Mouse (Mus musculus) brain, embryonic 14.5 days (tissue): ENCODE data around the gene Bcat1. TPM values are rescaled to one million over a fixed set of nuclear protein-coding genes. Genes with fewer than 3 reads are reported as not detected.

Experiments used
- DNase-seq: peaks from one replicate; pipeline ENCODE4 v3.0.0-alpha.2; 2011; ENCODE audit warnings: low read depth
- CTCF ChIP-seq: fragments of 200-500 bp; IDR thresholded peaks from 2 replicates; pipeline ENCODE4 v1.5.1; 2012; ENCODE audit warnings: inconsistent platforms, mild to moderate bottlenecking, moderate library complexity, borderline replicate concordance; ENCODE audit not compliant: insufficient read depth, insufficient read length; ENCODE audit errors: extremely low read depth
- POLR2A ChIP-seq: fragments of 200-500 bp; IDR thresholded peaks from 2 replicates; pipeline ENCODE4 v1.6.1; 2012; ENCODE audit warnings: mild to moderate bottlenecking, inconsistent platforms, borderline replicate concordance; ENCODE audit not compliant: poor library complexity, insufficient read depth, insufficient read length, severe bottlenecking; ENCODE audit errors: extremely low read depth
- polyA plus RNA-seq: library from polyadenylated mRNA; depleted of rRNA; stranded (reverse); fragments of >200 nt; gene quantifications from 2 replicates; pipeline ENCODE4 v1.2.3, GENCODE M21; 2012

Gene Bcat1
- polyA plus RNA-seq, 1 experiment = 34.6 TPM

GRCm38 (mm10) chr6:145089373-145089772, 13.4 kb upstream of the Bcat1 start:
- DNase-seq = no peak
- TF ChIP-seq CTCF (no peak), POLR2A (no peak)

DNA sequence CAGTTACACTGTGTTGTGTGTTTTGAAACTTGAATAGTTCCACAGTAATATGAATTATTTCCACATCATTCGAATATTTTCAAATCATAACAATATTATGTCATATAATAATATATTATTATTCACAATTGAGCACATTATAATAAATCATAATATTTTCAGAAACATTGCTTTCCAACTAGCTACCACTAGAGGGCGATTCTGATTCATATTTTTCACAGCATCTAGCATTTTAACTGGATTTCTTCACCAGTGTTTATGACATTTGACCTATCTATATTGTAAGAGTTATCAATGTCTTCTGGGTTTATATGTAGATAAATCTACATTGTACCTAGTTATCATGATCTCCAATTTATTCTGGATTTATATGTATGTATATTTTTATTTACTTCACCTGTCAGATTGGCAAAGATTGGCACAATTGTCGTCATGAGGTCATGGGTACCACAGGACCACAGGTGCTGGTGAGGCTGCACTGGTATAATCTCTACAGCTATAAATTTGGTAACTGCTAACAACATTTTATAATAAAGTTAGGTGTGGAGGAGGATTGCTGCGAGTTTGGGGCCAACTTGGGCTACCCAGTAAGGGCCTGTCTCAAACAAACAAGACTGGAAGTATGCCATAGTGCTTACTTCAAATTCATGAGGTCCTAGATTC, 12.6 kb upstream of the Bcat1 start:
- TF ChIP-seq POLR2A (no peak), CTCF (no peak)
- peak; percentile 37 for DNase-seq

- no peak for DNase-seq
- TF ChIP-seq POLR2A = no peak
- no peak for TF ChIP-seq CTCF
These were observed 8.5 kb upstream of the Bcat1 start for GRCm38 (mm10) chr6:145084343-145085117.

GRCm38 (mm10) chr6:145081721-145082120, 5.7 kb upstream of the Bcat1 start:
- no peak for DNase-seq
- TF ChIP-seq POLR2A = no peak
- TF ChIP-seq CTCF = no peak

DNA sequence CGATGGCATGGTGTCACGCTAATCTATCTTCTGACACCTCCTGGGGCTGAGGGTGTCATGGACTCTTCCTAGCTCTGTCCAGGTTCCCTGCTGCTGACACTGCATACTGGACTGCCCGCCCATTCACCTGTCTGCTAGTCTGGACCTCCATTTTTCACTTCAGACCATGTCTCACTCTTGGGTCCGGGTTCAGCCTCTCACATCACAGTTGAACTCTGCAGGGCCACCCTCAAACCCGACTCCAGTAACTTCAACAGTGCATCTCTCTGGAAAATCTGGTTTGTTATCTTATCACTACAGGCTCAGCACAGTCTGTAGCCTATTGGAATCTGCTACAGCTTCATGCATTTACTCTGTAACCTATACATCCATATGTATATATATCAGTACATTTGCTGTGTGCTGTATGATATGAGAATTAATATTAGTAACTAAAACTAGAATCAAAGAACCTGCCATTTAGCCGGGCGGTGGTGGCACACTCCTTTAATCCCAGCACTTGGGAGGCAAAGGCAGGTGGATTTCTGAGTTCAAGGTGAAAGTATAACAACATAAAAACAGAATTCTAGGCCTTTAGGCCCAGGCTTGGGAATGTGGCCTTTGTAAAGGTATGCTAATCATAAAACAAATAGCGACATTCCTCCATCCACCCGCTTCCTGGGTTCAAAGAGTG, 3.2 kb upstream of the Bcat1 start:
- DNase-seq = no peak
- TF ChIP-seq CTCF (no peak), POLR2A (no peak)

GRCm38 (mm10) chr6:145076286-145076685, 302 bp upstream of the Bcat1 start:
- DNase-seq = peak; percentile 35

DNA sequence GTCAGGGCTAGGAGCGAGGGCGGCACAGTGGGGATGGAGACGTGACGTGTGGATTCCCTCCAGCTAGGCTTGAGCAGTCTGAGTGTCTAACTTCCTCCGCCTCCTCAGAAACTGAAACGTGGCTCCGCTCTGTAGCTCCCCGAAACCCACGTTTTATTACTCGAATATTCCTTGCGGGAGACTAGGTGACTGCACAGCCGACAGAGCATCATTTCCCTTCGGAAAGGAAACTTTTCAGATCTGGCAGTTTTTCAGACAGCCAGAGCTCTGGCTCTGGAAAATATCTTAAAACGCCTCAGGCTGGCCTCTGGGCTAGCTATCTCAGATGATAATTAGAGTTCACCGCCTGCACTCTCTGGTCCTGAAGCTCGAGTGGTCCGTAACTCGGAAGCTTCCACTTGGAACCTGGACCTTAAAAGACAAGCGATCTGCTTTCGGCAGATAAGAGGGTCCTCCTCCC, 866 bp downstream of the Bcat1 start:
- DNase-seq = peak; percentile 68
- no peak for TF ChIP-seq POLR2A
- no peak for TF ChIP-seq CTCF

More at GRCm38 (mm10) chr6:145076286-145076685, 302 bp upstream of the Bcat1 start:
- TF ChIP-seq CTCF (no peak), POLR2A (no peak)

DNA sequence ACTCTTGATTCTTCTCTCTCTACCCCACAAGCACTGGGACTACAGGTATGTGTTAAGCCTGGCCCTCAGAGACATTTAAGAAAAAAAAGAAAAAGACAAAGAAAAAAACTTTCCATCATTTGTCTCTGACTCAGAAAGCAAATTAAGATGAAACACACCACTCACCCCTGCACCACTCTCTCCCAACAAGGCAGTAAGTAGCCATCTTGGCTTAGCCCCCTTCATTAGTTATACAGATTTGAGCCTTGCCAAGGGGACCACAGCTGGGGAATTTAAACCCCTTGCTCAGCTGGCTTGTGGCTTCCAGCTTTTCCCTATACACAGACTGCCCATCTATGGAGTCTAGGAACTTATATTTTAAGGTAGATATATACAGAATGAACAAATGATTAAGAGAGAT, 1.5 kb downstream of the Bcat1 start:
- peak; percentile 35 for DNase-seq

GRCm38 (mm10) chr6:145069921-145070320, 6.1 kb downstream of the Bcat1 start:
- no peak for DNase-seq
- TF ChIP-seq POLR2A (no peak), CTCF (no peak)

More for the DNA sequence above, 1.5 kb downstream of the Bcat1 start:
- TF ChIP-seq CTCF (no peak), POLR2A (no peak)

- DNase-seq = no peak
- no peak for TF ChIP-seq CTCF
- no peak for TF ChIP-seq POLR2A
These were observed 6.6 kb downstream of the Bcat1 start for GRCm38 (mm10) chr6:145069397-145069796.

DNA sequence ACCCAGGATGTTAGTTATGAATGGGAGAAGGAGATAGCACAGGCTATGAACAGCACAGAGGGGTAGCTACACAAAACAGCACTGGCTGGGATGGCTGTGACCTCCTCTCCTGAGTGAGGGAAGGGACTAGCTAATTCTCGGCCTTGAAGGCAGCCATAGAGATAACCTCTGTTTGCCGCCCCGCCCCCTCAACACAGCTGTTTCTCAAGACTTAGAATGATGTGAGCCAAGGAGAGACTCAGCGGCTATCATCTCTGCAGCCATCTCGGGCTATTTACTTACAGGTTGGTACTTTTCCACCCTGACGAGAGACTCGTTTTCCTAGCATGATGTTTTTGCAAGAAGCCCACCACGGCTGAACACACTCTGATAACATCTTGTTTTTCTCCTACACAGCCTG, 8.3 kb downstream of the Bcat1 start:
- no peak for DNase-seq

More for the DNA sequence above, 8.3 kb downstream of the Bcat1 start:
- TF ChIP-seq CTCF = no peak
